Mouse (Mus musculus): ENCODE results near the gene Setdb2.

The Setdb2 gene

GRCm38 (mm10) chr14:59370348-59371068 is 70.2 kb downstream of the Setdb2 start:
- DNase-seq (ENCODE audit: low spot score) = no peak

- no peak for DNase-seq (ENCODE audit: low spot score)
These were observed 74.1 kb downstream of the Setdb2 start for GRCm38 (mm10) chr14:59366386-59367105.

- DNase-seq (ENCODE audit: low spot score) = peak; percentile 6
These were observed 75.4 kb downstream of the Setdb2 start, which contains the start of gene Phf11d for GRCm38 (mm10) chr14:59365244-59365644. Phf11d (minus strand) TSS chr14:59365470.

All from MN1 (cell line).